Mouse (Mus musculus) hindbrain, postnatal 0 days (tissue): ENCODE data around the gene Atxn2. TPM values are rescaled to one million over a fixed set of nuclear protein-coding genes. Genes with fewer than 3 reads are reported as not detected.

Experiments
- ATAC-seq: fragments of 200-750 bp; cut with Nextera tagmentation; 2 replicates; pipeline ENCODE4 v1.8.0; 2017; ENCODE audit warnings: mild to moderate bottlenecking, moderate TSS enrichment, moderate library complexity
- DNase-seq: peaks from one replicate; pipeline ENCODE4 v3.0.0-alpha.2; 2015; ENCODE audit warnings: low spot score
- H3K27ac ChIP-seq: fragments of 300-500 bp; sonication (generic); 2 replicates; pipeline ENCODE4 v1.5.1; 2014; ENCODE audit warnings: mild to moderate bottlenecking
- H3K27me3 ChIP-seq: fragments of 300-500 bp; sonication (generic); 2 replicates; pipeline ENCODE4 v1.6.1; 2014; ENCODE audit warnings: low read length, mixed read lengths; ENCODE audit not compliant: insufficient read depth
- H3K36me3 ChIP-seq: fragments of 300-500 bp; sonication (generic); 2 replicates; pipeline ENCODE4 v1.6.1; 2014; ENCODE audit warnings: low read length, mixed read lengths; ENCODE audit not compliant: insufficient read depth
- H3K4me1 ChIP-seq: fragments of 300-500 bp; sonication (generic); 2 replicates; pipeline ENCODE4 v1.6.1; 2014; ENCODE audit warnings: antibody characterized with exemption, low read length, mixed read lengths; ENCODE audit not compliant: insufficient read depth
- H3K4me2 ChIP-seq: fragments of 300-500 bp; sonication (generic); 2 replicates; pipeline ENCODE4 v1.6.1; 2014; ENCODE audit warnings: low read depth, mild to moderate bottlenecking, low read length, moderate library complexity, mixed read lengths
- H3K4me3 ChIP-seq: fragments of 300-500 bp; sonication (generic); 2 replicates; pipeline ENCODE4 v1.5.1; 2014; ENCODE audit warnings: low read length
- H3K9ac ChIP-seq: fragments of 300-500 bp; sonication (generic); replicated peaks from 2 replicates; pipeline ENCODE4 v1.6.1; 2014; ENCODE audit warnings: mild to moderate bottlenecking, low read length, moderate library complexity, mixed read lengths
- H3K9me3 ChIP-seq: fragments of 300-500 bp; sonication (generic); 2 replicates; pipeline ENCODE4 v1.6.1; 2016; ENCODE audit warnings: low read length, mixed read lengths
- CTCF ChIP-seq: IDR thresholded peaks from 2 replicates; pipeline ENCODE4 v1.5.1; 2016; ENCODE audit warnings: antibody characterized with exemption, control low read depth, low read depth
- WGBS: fragments of 180-500 bp; shearing (Covaris S2); extraction: QIAGEN DNeasy Blood & Tissue Kit; methylation state at CpG from one replicate; pipeline ENCODE4 v1.1.7; 2014; 5-methylcytosine and 5-hydroxymethylcytosine counted together
- polyA plus RNA-seq: library from polyadenylated mRNA; unstranded; fragments of >200 nt; fragmentation: Nextera tagmentation; extraction: Ambion mirVana; gene quantifications from 2 replicates; pipeline ENCODE4 v1.2.1, GENCODE M21; 2015
- total RNA-seq: library from RNA; depleted of rRNA; stranded (reverse); fragments of >200 nt; gene quantifications from 2 replicates; pipeline ENCODE4 v1.2.3, GENCODE M21; 2014

The Atxn2 gene
- total and polyA plus RNA-seq, 2 experiments from 2014 or later: 83.5 to 118 TPM

- no peaks in the 10 kb centered on the region for H3K9me3 ChIP-seq
- no peak overlapping the region for H3K9ac ChIP-seq
- H3K4me2 ChIP-seq: no peak overlapping the region
- 87% methylated on average over 3 of the region's 3 CpGs for WGBS
- no peaks in the 10 kb centered on the region; the same call in 1 of the 2 replicates for H3K4me1 ChIP-seq
- no peak for TF ChIP-seq CTCF
- no peak for DNase-seq
- peaks cover 22% of the 10 kb centered on the region for H3K36me3 ChIP-seq
- H3K4me3 ChIP-seq: no peak overlapping the region
- no peak overlapping the region for H3K27ac ChIP-seq
- H3K27me3 ChIP-seq: no peaks in the 10 kb centered on the region
- ATAC-seq: no peak
Observed at GRCm38 (mm10) chr5:121771611-121772010, 60.5 kb downstream of the Atxn2 start.

- DNase-seq (peak; percentile 69), ATAC-seq (no peak)
- no peak overlapping the region for H3K27ac ChIP-seq
- no peak overlapping the region for H3K9ac ChIP-seq
- 0 out of 2 replicates have a peak, but pooled peaks cover under 1% of the 10 kb centered on the region for H3K4me1 ChIP-seq
- H3K4me3 ChIP-seq: no peak overlapping the region
- WGBS: 42% methylated on average over 7 of the region's 7 CpGs
- H3K4me2 ChIP-seq: no peak overlapping the region
- no peaks in the 10 kb centered on the region for H3K27me3 ChIP-seq
- no peaks in the 10 kb centered on the region for H3K9me3 ChIP-seq
- H3K36me3 ChIP-seq: peaks cover 25% of the 10 kb centered on the region
- TF ChIP-seq CTCF: no peak
Observed at GRCm38 (mm10) chr5:121778485-121779119, 67.5 kb downstream of the Atxn2 start.

GRCm38 (mm10) chr5:121780180-121780579, 69.0 kb downstream of the Atxn2 start:
- H3K4me2 ChIP-seq: no peak overlapping the region
- 65% methylated on average over 5 of the region's 5 CpGs for WGBS
- TF ChIP-seq CTCF: no peak
- no peak for DNase-seq
- no peak for ATAC-seq
- no peak overlapping the region for H3K27ac ChIP-seq
- H3K36me3 ChIP-seq: peaks cover 17% of the 10 kb centered on the region
- no peaks in the 10 kb centered on the region for H3K9me3 ChIP-seq
- H3K27me3 ChIP-seq: no peaks in the 10 kb centered on the region
- H3K9ac ChIP-seq: no peak overlapping the region
- no peak overlapping the region for H3K4me3 ChIP-seq
- peaks cover 6% of the 10 kb centered on the region; the same call in 1 of the 2 replicates for H3K4me1 ChIP-seq

- no peak overlapping the region for H3K9ac ChIP-seq
- H3K36me3 ChIP-seq: peaks cover 29% of the 10 kb centered on the region
- 30% methylated on average over 4 of the region's 4 CpGs for WGBS
- peak; percentile 56 for TF ChIP-seq CTCF
- no peak for ATAC-seq
- H3K4me1 ChIP-seq: peaks cover 6% of the 10 kb centered on the region; the same call in 1 of the 2 replicates
- H3K4me2 ChIP-seq: no peak overlapping the region
- H3K4me3 ChIP-seq: no peak overlapping the region
- H3K27ac ChIP-seq: no peak overlapping the region
- no peaks in the 10 kb centered on the region for H3K27me3 ChIP-seq
- peak; percentile 50 for DNase-seq
- no peaks in the 10 kb centered on the region for H3K9me3 ChIP-seq
Observed at GRCm38 (mm10) chr5:121782467-121782866, 71.3 kb downstream of the Atxn2 start.

- Histone ChIP-seq H3K27ac (peak overlapping the region; percentile 51; the same call in 1 of the 2 replicates), H3K4me3 (no peak overlapping the region), H3K4me2 (no peak overlapping the region), H3K4me1 (peaks cover 6% of the 10 kb centered on the region; the same call in 1 of the 2 replicates), H3K27me3 (no peaks in the 10 kb centered on the region), H3K9ac (no peak overlapping the region), H3K36me3 (peaks cover 24% of the 10 kb centered on the region), H3K9me3 (no peaks in the 10 kb centered on the region)
- peak; percentile 56 for TF ChIP-seq CTCF
- DNase-seq (peak; percentile 81), ATAC-seq (peak; percentile 64)
- WGBS: 37% methylated on average over 10 of the region's 10 CpGs
Observed at GRCm38 (mm10) chr5:121783862-121784500, 72.8 kb downstream of the Atxn2 start.

GRCm38 (mm10) chr5:121791026-121791425, 79.9 kb downstream of the Atxn2 start:
- ATAC-seq (no peak), DNase-seq (no peak)
- Histone ChIP-seq H3K36me3 (peaks cover 28% of the 10 kb centered on the region), H3K27ac (no peak overlapping the region), H3K4me2 (no peak overlapping the region), H3K9ac (no peak overlapping the region), H3K9me3 (no peaks in the 10 kb centered on the region), H3K4me1 (no peaks in the 10 kb centered on the region), H3K27me3 (no peaks in the 10 kb centered on the region), H3K4me3 (no peak overlapping the region)
- 82% methylated on average over 5 of the region's 5 CpGs for WGBS
- peak; percentile 33 for TF ChIP-seq CTCF

- peaks cover 44% of the 10 kb centered on the region for H3K36me3 ChIP-seq
Observed at GRCm38 (mm10) chr5:121795800-121796199, 84.7 kb downstream of the Atxn2 start.

More at GRCm38 (mm10) chr5:121795800-121796199, 84.7 kb downstream of the Atxn2 start:
- H3K4me2 ChIP-seq: no peak overlapping the region
- H3K27me3 ChIP-seq: no peaks in the 10 kb centered on the region
- no peak overlapping the region for H3K9ac ChIP-seq
- DNase-seq (peak; percentile 33), ATAC-seq (no peak)
- no peaks in the 10 kb centered on the region for H3K4me1 ChIP-seq
- WGBS: 83% methylated on average over 3 of the region's 3 CpGs
- H3K4me3 ChIP-seq: no peak overlapping the region
- TF ChIP-seq CTCF: peak; percentile 46
- no peak overlapping the region for H3K27ac ChIP-seq
- no peaks in the 10 kb centered on the region for H3K9me3 ChIP-seq
